8 mouse cellular contexts compared by ENCODE assay signal in genomic region chr16:95345882-95346281, GRCm38 (mm10).
A peak's percentile ranks its signal among the peaks of the same experiment; 100 is the strongest.
DNase-seq lines count a peak whose midpoint lies in the region; ATAC-seq and TF ChIP-seq lines count a peak whose summit lies in the region.

No protein-coding gene starts in this region.

- no peaks in the 10 kb centered on the region for H3K27me3 ChIP-seq in CH12.LX (replicated peaks)
- no peaks in the 10 kb centered on the region for H3K27me3 ChIP-seq in lung, postnatal 0 days (replicated peaks; ENCODE audit: insufficient read depth, low read length)

- no peak for ATAC-seq in lung, postnatal 0 days
- ATAC-seq in granulocyte monocyte progenitor cell, adult 5-6 weeks (replicated peaks; ENCODE audit: poor library complexity, severe bottlenecking), result no peak

- DNase-seq in CH12.LX (ENCODE audit: extremely low read depth), result peak; percentile 88
- DNase-seq in R1 (ENCODE audit: low read depth, low spot score), result peak; percentile 65
- DNase-seq in cerebellum, postnatal 36 days, result peak; percentile 71 to 81
- DNase-seq in heart, adult 9 months (ENCODE audit: low spot score in 2 of 2), result peak; percentile 21 to 46
- DNase-seq in large intestine, adult 2 months (ENCODE audit: low read depth, low spot score), result peak; percentile 8
- peak; percentile 89 for DNase-seq in lung, postnatal 0 days (ENCODE audit: low spot score)
- DNase-seq in right cerebral cortex, adult 2 months (ENCODE audit: low spot score in 2 of 2), result peak; percentile 71 to 79

- H3K4me1 ChIP-seq in CH12.LX (ENCODE audit: control insufficient read depth in 1 of 2, insufficient read depth in 2 of 2), result peaks cover 36 to 49% of the 10 kb centered on the region in 2 experiments
- H3K4me1 ChIP-seq in lung, postnatal 0 days (ENCODE audit: insufficient read depth, low read depth, low read length), result peaks cover 20% of the 10 kb centered on the region

- TF ChIP-seq RAD21 in CH12.LX (IDR thresholded peaks at IDR 0.05; ENCODE audit: low read depth, low read length), result peak; percentile 88

- under 1% methylated on average over 7 of the region's 7 CpGs for WGBS in large intestine, adult 2 months
- WGBS in lung, postnatal 0 days, result 2% methylated on average over 6 of the region's 7 CpGs

- H3K79me2 ChIP-seq in CH12.LX (replicated peaks; ENCODE audit: control insufficient read depth, extremely low read depth, insufficient read depth, poor library complexity, severe bottlenecking), result no peaks in the 10 kb centered on the region

- no peak overlapping the region for H3K27ac ChIP-seq in CH12.LX (ENCODE audit: insufficient read depth, low read depth)
- H3K27ac ChIP-seq in lung, postnatal 0 days (ENCODE audit: low read length), result 0 out of 2 replicates have a peak overlapping the region, but pooled peaks have one; percentile 66

- TF ChIP-seq EP300 in CH12.LX (IDR thresholded peaks at IDR 0.05; ENCODE audit: low read length), result no peak
- TF ChIP-seq EP300 in lung, postnatal 0 days (IDR thresholded peaks at IDR 0.05), result no peak

- H3K36me3 ChIP-seq in CH12.LX (replicated peaks in 1 of 2; ENCODE audit: control insufficient read depth in 1 of 2, insufficient read depth in 1 of 2, low read length in 1 of 2), result no peaks in the 10 kb centered on the region
- no peaks in the 10 kb centered on the region for H3K36me3 ChIP-seq in lung, postnatal 0 days (ENCODE audit: insufficient read depth, low read length)

- peak; percentile 52 to 91; a peak in 3 of 4 replicates for TF ChIP-seq CTCF in CH12.LX (conservative IDR thresholded peaks at IDR 0.05 in 1 of 2, IDR thresholded peaks at IDR 0.05 in 1 of 2; ENCODE audit: low read depth in 2 of 2, low read length in 2 of 2)
- peak; percentile 85 for TF ChIP-seq CTCF in lung, postnatal 0 days (IDR thresholded peaks at IDR 0.05)

- no peak for TF ChIP-seq POLR2A in CH12.LX (IDR thresholded peaks at IDR 0.05; ENCODE audit: low read depth, low read length)

- H3K9ac ChIP-seq in CH12.LX (ENCODE audit: insufficient read depth, low read depth), result no peak overlapping the region
- H3K9ac ChIP-seq in lung, postnatal 0 days (replicated peaks; ENCODE audit: low read depth), result no peak overlapping the region

- in situ Hi-C loops in CH12.LX (cut with MboI; ENCODE audit: low pct_ligation_motif_present, low pct_unique_long_range_greater_than_20kb, low sequenced_read_pairs), result loop anchor here (5.0 to 25.0 kb wide), 3 partner anchors 226 to 619 kb away; no protein-coding TSS in a partner anchor

- dilution Hi-C loops in CH12.LX (cut with MboI; ENCODE audit: extremely low pct_ligation_motif_present, extremely low pct_unique_long_range_greater_than_20kb, low sequenced_read_pairs), result no loop called here

- no peaks in the 10 kb centered on the region for H3K9me3 ChIP-seq in CH12.LX (replicated peaks; ENCODE audit: low read length)
- no peaks in the 10 kb centered on the region for H3K9me3 ChIP-seq in lung, postnatal 0 days (ENCODE audit: low read length)

- no peak overlapping the region for H3K4me2 ChIP-seq in CH12.LX (ENCODE audit: insufficient read depth, low read depth, poor library complexity, severe bottlenecking)
- no peak overlapping the region for H3K4me2 ChIP-seq in lung, postnatal 0 days (replicated peaks; ENCODE audit: low read depth, low read length)

- no peak overlapping the region for H3K4me3 ChIP-seq in CH12.LX (replicated peaks in 1 of 3; ENCODE audit: low read depth in 2 of 3, low read length in 2 of 3, poor library complexity in 1 of 3)
- no peak overlapping the region for H3K4me3 ChIP-seq in lung, postnatal 0 days (ENCODE audit: low read depth, low read length)

TF ChIP-seq in CH12.LX, 34 proteins besides CTCF, POLR2A, EP300 and RAD21:
- peak; percentile 90 for TF ChIP-seq SMC3 (IDR thresholded peaks at IDR 0.05; ENCODE audit: low read depth, low read length)
- peak; percentile 80 for TF ChIP-seq ZC3H11A (IDR thresholded peaks at IDR 0.05; ENCODE audit: low read depth, low read length)
- peak; percentile 53 for TF ChIP-seq CHD2 (IDR thresholded peaks at IDR 0.05; ENCODE audit: low read length)
- TF ChIP-seq MEF2A (IDR thresholded peaks at IDR 0.05; ENCODE audit: borderline replicate concordance, low read depth, low read length), result peak; percentile 44; the same call in 1 of the 2 replicates
- peak; percentile 22; the same call in 1 of the 2 replicates for TF ChIP-seq BHLHE40 (IDR thresholded peaks at IDR 0.05; ENCODE audit: low read depth, low read length)
- TF ChIP-seq IRF4 (IDR thresholded peaks at IDR 0.05; ENCODE audit: low read depth, low read length), result peak; percentile 56; the same call in 1 of the 2 replicates
- TF ChIP-seq MAFK (IDR thresholded peaks at IDR 0.05; ENCODE audit: insufficient replicate concordance, low read length), result no peak
- TF ChIP-seq ZMIZ1 (IDR thresholded peaks at IDR 0.05; ENCODE audit: low read depth, low read length), result no peak

Comparison
In these comparisons a context has a peak if more than half of its experiments do, and no peak if none do; other contexts are left out.
1. DNase-seq: peak in every context shown above with its lines; median percentile 89 in lung, postnatal 0 days; 88 in CH12.LX; 76 in cerebellum, postnatal 36 days; 75 in right cerebral cortex, adult 2 months; 65 in R1; 34 in heart, adult 9 months; 8 in large intestine, adult 2 months.